Mouse (Mus musculus) forebrain, embryonic 11.5 days (tissue): Measurements from ENCODE around the gene Tmem236. TPM values are rescaled to one million over a fixed set of nuclear protein-coding genes. Genes with fewer than 3 reads are reported as not detected.

Source experiments
- ATAC-seq: fragments of 200-750 bp; cut with Nextera tagmentation; replicated peaks from 2 replicates; pipeline ENCODE4 v1.8.0; 2017; ENCODE audit warnings: moderate TSS enrichment; ENCODE audit not compliant: low FRiP score
- DNase-seq: peaks from one replicate; pipeline ENCODE4 v3.0.0-alpha.2; 2017; ENCODE audit warnings: low spot score
- H3K27ac ChIP-seq: fragments of 300-500 bp; sonication (generic); 2 replicates; pipeline ENCODE4 v1.5.1; 2014; ENCODE audit warnings: low read depth, low read length
- H3K27me3 ChIP-seq: fragments of 300-500 bp; sonication (generic); 2 replicates; pipeline ENCODE4 v1.6.1; 2014; ENCODE audit warnings: mild to moderate bottlenecking, low read length, mixed read lengths; ENCODE audit not compliant: control insufficient read depth, insufficient read depth
- H3K36me3 ChIP-seq: fragments of 300-500 bp; sonication (generic); 2 replicates; pipeline ENCODE4 v1.6.1; 2014; ENCODE audit warnings: mild to moderate bottlenecking, low read length, moderate library complexity, mixed read lengths; ENCODE audit not compliant: control insufficient read depth, insufficient read depth
- H3K4me1 ChIP-seq: fragments of 300-500 bp; sonication (generic); replicated peaks from 2 replicates; pipeline ENCODE4 v1.6.1; 2014; ENCODE audit warnings: low read length, mixed read lengths; ENCODE audit not compliant: control insufficient read depth, insufficient read depth
- H3K4me2 ChIP-seq: fragments of 300-500 bp; sonication (generic); 2 replicates; pipeline ENCODE4 v1.6.1; 2014; ENCODE audit warnings: low read depth, mild to moderate bottlenecking, low read length, moderate library complexity, mixed read lengths; ENCODE audit not compliant: severe bottlenecking
- H3K4me3 ChIP-seq: fragments of 300-500 bp; sonication (generic); 2 replicates; pipeline ENCODE4 v1.5.1; 2014; ENCODE audit warnings: low read depth, low read length
- H3K9ac ChIP-seq: fragments of 300-500 bp; sonication (generic); 2 replicates; pipeline ENCODE4 v1.6.1; 2014; ENCODE audit warnings: low read length
- H3K9me3 ChIP-seq: fragments of 300-500 bp; sonication (generic); 2 replicates; pipeline ENCODE4 v1.6.1; 2016; ENCODE audit warnings: low read length, mixed read lengths; ENCODE audit not compliant: control insufficient read depth
- WGBS: fragments of 180-500 bp; shearing (Covaris S2); extraction: QIAGEN DNeasy Blood & Tissue Kit; methylation state at CpG from one replicate; pipeline ENCODE4 v1.1.7; 2014; 5-methylcytosine and 5-hydroxymethylcytosine counted together
- polyA plus RNA-seq: library from polyadenylated mRNA; unstranded; fragments of >200 nt; fragmentation: Nextera tagmentation; extraction: Ambion mirVana; gene quantifications from 2 replicates; pipeline ENCODE4 v1.2.1, GENCODE M21; 2014

Tmem236 gene
- polyA plus RNA-seq, 1 experiment from 2014 or later: not detected

DNA sequence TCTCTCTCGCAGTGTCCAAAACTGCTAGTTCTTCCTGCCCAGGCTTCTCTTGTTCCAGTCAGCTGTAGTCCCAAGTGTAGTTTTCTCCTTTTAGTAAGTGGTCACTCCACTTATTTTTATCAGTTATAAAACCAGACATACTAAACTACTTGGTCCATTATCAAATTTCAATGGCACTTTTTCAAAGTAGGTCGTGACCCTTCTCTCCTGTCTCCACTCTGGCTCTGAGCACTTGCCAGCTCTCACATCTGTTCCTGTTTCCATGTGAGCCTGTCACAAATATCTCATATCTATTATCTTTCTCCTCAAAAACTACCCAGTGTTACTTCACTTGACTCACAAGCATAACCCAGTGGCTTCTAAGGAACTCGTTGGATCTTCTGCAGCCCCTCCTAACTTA, 29.0 kb upstream of the Tmem236 start:
- Histone ChIP-seq H3K27me3 (no peaks in the 10 kb centered on the region), H3K4me3 (no peak overlapping the region), H3K9ac (no peak overlapping the region), H3K27ac (no peak overlapping the region), H3K36me3 (peaks cover 6% of the 10 kb centered on the region; the same call in 1 of the 2 replicates), H3K9me3 (no peaks in the 10 kb centered on the region), H3K4me1 (no peaks in the 10 kb centered on the region), H3K4me2 (no peak overlapping the region)
- WGBS: 91% methylated on average over 3 of the region's 3 CpGs
- no peak for DNase-seq
- no peak for ATAC-seq

DNA sequence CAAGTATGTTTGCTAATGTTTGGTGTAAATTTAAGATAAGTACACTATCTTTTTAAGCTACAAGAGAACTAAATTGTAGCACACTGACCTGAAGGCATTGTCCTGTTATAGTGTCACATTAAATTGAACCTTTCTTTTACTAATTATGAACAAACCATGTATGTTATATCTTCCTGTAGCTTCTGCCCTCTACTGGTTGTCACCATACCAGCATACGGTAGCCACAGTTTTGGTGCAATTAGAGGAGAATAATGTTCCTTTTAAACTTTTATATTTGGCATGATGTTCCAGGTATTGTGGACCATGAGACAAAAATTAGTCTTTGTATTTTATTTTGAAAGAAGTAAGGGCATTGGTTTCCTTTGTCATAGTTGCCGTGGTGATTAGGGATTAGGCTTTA, 27.4 kb upstream of the Tmem236 start:
- no peak overlapping the region for H3K4me2 ChIP-seq
- no peaks in the 10 kb centered on the region for H3K4me1 ChIP-seq
- H3K9me3 ChIP-seq: no peaks in the 10 kb centered on the region
- 94% methylated on average over 2 of the region's 2 CpGs for WGBS
- no peak for ATAC-seq
- no peak overlapping the region for H3K27ac ChIP-seq
- H3K27me3 ChIP-seq: no peaks in the 10 kb centered on the region
- no peak for DNase-seq
- no peak overlapping the region for H3K9ac ChIP-seq
- H3K4me3 ChIP-seq: no peak overlapping the region
- H3K36me3 ChIP-seq: peaks cover 3% of the 10 kb centered on the region; the same call in 1 of the 2 replicates

DNA sequence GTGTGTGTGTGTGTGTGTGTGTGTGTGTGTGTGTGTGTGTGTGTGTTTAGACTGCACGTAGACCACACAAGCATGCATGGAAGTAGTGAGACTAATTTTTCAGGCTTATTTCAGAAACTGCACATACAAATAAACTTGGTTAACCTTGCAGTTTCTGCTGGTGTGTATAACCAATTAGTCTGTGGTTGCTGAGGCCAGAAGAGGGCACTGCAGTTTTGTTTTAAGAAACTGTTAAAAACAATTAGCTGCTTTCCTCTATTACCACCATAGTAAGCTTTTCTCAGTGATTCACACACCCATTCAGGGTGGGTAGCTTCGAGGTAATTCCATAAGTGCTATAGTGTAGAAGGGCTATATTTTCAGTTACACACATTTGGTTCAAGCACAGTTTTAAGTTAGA, 23.5 kb upstream of the Tmem236 start:
- Histone ChIP-seq H3K4me1 (no peaks in the 10 kb centered on the region), H3K4me3 (no peak overlapping the region), H3K27me3 (no peaks in the 10 kb centered on the region), H3K27ac (no peak overlapping the region), H3K4me2 (no peak overlapping the region), H3K9ac (no peak overlapping the region), H3K36me3 (no peaks in the 10 kb centered on the region), H3K9me3 (no peaks in the 10 kb centered on the region)
- 92% methylated on average over 2 of the region's 2 CpGs for WGBS
- ATAC-seq (no peak), DNase-seq (no peak)

DNA sequence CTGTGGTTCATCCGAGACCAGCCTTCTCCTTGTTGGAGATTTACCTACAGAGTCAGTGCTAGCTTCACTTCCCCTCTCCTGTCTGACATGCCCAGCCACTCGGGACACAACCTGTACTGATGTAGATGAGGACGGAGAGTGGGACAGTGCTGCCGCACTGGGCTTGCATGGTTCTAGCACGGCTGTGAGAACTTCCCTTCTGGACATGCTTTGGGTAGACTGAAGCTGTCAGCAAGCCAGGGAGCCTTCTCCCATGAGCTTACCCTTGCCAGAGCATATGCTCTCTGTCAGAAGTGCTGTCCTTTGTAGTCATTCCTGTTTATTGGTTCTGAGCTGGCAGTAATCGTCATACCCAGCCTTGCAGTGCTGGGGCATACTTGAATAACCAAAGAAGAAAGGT, 22.5 kb upstream of the Tmem236 start:
- WGBS: 94% methylated on average over 6 of the region's 6 CpGs
- Histone ChIP-seq H3K9ac (no peak overlapping the region), H3K4me1 (no peaks in the 10 kb centered on the region), H3K27ac (no peak overlapping the region), H3K27me3 (no peaks in the 10 kb centered on the region), H3K36me3 (no peaks in the 10 kb centered on the region), H3K4me3 (no peak overlapping the region), H3K9me3 (no peaks in the 10 kb centered on the region), H3K4me2 (no peak overlapping the region)
- no peak for DNase-seq
- 0 out of 2 replicates have a peak, but pooled peaks have one; percentile 27 for ATAC-seq

DNA sequence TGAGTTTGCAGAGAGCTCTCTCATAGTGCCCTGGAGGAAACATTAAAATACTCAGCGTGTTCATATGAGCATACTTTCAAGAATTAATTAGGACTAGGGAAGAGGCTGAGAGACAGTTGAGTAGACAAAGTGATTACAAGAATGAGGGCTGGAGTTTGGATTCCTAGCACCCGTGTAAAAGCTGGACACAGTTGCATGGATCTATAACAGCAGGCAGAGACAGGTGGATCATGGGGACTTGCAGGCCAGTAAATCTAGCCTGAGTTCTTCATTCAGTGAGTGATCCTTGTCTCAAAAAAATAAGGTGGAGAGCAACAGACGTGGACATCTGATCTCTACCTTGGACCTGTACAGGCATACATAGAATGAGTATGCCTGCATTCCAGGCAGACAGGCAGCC, 15.3 kb upstream of the Tmem236 start:
- no peaks in the 10 kb centered on the region for H3K9me3 ChIP-seq
- no peaks in the 10 kb centered on the region for H3K4me1 ChIP-seq
- no peaks in the 10 kb centered on the region for H3K27me3 ChIP-seq
- H3K27ac ChIP-seq: no peak overlapping the region
- DNase-seq (no peak), ATAC-seq (no peak)
- no peak overlapping the region for H3K4me2 ChIP-seq
- H3K4me3 ChIP-seq: no peak overlapping the region
- no peak overlapping the region for H3K9ac ChIP-seq
- 90% methylated on average over 3 of the region's 3 CpGs for WGBS
- H3K36me3 ChIP-seq: no peaks in the 10 kb centered on the region

DNA sequence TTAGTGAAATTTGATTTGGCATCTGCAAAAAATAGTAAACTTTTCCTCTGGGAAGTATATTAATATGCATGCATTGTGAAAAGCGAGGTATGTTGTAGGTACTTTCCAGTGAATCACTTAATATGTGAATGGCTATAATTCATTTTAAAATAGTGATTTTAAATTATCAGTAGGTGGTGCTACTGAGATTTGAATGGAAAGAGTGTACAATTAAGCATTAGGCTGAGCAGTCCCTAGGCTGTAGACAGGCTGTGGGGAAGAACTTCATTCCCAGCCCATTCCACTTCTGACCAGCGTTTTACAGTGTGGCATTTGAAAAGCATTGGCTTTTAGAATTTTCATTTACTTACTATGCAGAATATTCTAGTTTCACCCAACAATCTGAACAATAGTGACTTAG, 14.6 kb upstream of the Tmem236 start:
- WGBS: 88% methylated on average over 2 of the region's 2 CpGs
- no peak for DNase-seq

DNA sequence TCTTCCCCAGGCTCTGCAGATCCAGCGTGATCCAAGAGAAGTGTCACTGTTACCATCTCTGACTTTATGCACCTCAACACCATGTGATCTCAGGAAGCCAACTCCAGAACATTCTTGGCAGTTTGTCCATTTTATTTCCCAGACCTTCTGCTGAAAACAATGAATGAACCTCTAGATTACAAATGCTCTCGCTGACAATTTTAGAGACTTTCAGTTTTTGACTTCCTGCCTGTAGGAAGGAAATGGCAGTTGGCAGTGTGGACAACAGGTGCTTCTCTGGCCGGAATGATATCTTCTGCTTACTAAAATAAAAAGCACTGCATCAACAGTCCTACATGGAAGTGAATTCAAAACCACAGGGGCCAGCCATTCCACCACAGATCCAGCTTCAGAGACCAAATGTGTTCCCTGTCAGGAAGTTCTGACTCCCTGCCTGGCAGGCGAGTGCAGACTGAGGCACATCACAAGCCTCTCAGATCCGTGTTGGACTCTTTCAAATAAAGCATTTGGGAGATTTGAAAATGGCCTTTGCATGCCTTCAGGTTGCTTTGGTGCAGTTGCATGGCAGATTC, 9.8 kb upstream of the Tmem236 start:
- WGBS: 79% methylated on average over 5 of the region's 5 CpGs
- ATAC-seq (no peak), DNase-seq (no peak)
- H3K4me1 ChIP-seq: no peaks in the 10 kb centered on the region
- H3K4me3 ChIP-seq: no peak overlapping the region
- H3K9me3 ChIP-seq: no peaks in the 10 kb centered on the region
- H3K27ac ChIP-seq: no peak overlapping the region
- no peak overlapping the region for H3K4me2 ChIP-seq
- H3K27me3 ChIP-seq: no peaks in the 10 kb centered on the region
- H3K36me3 ChIP-seq: no peaks in the 10 kb centered on the region
- no peak overlapping the region for H3K9ac ChIP-seq

More for the DNA sequence above, 14.6 kb upstream of the Tmem236 start:
- Histone ChIP-seq H3K27ac (no peak overlapping the region), H3K4me3 (no peak overlapping the region), H3K4me1 (no peaks in the 10 kb centered on the region), H3K9me3 (no peaks in the 10 kb centered on the region), H3K36me3 (no peaks in the 10 kb centered on the region), H3K4me2 (no peak overlapping the region), H3K27me3 (no peaks in the 10 kb centered on the region), H3K9ac (no peak overlapping the region)
- ATAC-seq: no peak

DNA sequence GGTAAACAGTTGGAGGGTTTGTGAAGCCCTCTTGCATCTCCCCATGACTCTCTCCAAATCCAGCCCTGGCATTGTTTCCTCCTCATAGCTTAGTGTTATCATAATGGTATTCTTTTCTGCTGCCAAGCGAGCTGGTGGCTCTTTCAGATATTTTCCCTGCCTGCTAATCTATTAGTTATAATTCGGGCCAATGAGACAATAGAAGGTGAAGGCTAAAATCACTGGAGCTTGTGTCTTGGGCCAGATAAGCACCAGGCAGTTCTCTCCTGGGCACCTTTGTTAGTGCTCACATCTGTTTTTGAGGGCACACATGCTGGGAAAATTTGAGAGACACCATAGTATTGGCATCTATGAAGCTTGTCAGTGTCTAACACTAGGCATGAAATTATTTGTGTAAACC, 9.3 kb upstream of the Tmem236 start:
- Histone ChIP-seq H3K4me1 (no peaks in the 10 kb centered on the region), H3K27ac (no peak overlapping the region), H3K9ac (no peak overlapping the region), H3K4me3 (no peak overlapping the region), H3K9me3 (no peaks in the 10 kb centered on the region), H3K27me3 (no peaks in the 10 kb centered on the region), H3K4me2 (no peak overlapping the region), H3K36me3 (no peaks in the 10 kb centered on the region)
- DNase-seq (no peak), ATAC-seq (no peak)
- WGBS: 65% methylated on average over 2 of the region's 2 CpGs

DNA sequence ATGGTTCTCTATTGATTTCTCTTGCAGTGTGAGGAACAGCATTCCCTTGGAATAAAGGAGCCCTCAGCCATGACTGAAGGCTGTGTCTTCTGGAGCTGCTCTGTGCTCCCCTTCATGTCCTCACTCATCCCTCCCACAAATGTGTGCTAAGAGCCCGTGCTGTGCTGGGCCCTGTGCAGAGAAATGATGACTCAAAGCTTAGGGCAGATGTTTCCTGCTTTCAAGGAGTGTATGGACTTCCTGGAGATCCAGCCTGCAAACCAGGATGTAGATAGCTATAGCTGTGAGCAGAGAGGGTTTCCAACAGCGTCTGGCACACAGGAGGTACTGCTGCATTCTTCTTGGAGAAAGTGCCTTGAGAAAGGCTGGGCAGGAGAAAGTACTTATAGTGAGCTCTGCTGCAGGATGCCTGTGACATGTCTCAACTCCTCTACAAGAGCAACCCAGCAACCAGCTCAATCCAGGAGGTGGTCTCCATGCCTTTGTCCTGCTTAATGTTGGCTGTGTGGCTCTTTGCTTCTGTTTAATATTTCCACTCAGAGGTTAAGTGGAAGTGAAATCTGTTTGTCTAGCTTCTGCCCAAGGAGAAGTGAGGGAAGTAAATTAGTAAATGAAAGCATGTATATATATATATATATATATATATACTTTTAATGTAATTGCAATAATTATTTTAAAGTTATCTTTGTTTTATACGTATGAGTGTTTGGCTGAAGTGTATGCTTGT, 8.5 kb upstream of the Tmem236 start:
- Histone ChIP-seq H3K4me1 (no peaks in the 10 kb centered on the region), H3K36me3 (no peaks in the 10 kb centered on the region), H3K9me3 (no peaks in the 10 kb centered on the region), H3K27me3 (no peaks in the 10 kb centered on the region), H3K27ac (no peak overlapping the region), H3K9ac (no peak overlapping the region), H3K4me2 (no peak overlapping the region), H3K4me3 (no peak overlapping the region)
- ATAC-seq: no peak
- no peak for DNase-seq
- WGBS: 87% methylated on average over 3 of the region's 3 CpGs
